In genomic region chr3:127802814-127803213, GRCm38 (mm10) we compare ENCODE assay signal across 11 mouse cellular contexts. TPM values are rescaled to one million over a fixed set of nuclear protein-coding genes. Genes with fewer than 3 reads are reported as not detected.
DNase-seq lines count a peak whose midpoint lies in the region; ATAC-seq and TF ChIP-seq lines count a peak whose summit lies in the region.
"Had no signal": no experiment of that assay in that cellular context is flagged by ENCODE, and none has a peak within 500 bp of the region (broad histone marks: within the 10 kb centered on the region; RNA-seq: fewer than 3 reads in every experiment).

No protein-coding gene starts in this region.

- no peak overlapping the region; the same call in 1 of the 2 replicates for H3K4me3 ChIP-seq in kidney, adult 2 months (ENCODE audit: insufficient read depth, low read depth, low read length)
- H3K4me3 ChIP-seq: midbrain, embryonic 15.5 days had no signal

- no peaks in the 10 kb centered on the region for H3K4me1 ChIP-seq in kidney, adult 2 months (ENCODE audit: control insufficient read depth, insufficient read depth, low read length)
- H3K4me1 ChIP-seq: midbrain, embryonic 15.5 days had no signal

- no peaks in the 10 kb centered on the region for H3K27me3 ChIP-seq in kidney, adult 2 months (replicated peaks; ENCODE audit: control insufficient read depth, insufficient read depth, low read length)
- H3K27me3 ChIP-seq: midbrain, embryonic 15.5 days had no signal

- TF ChIP-seq CTCF in kidney, adult 2 months (conservative IDR thresholded peaks at IDR 0.05; ENCODE audit: insufficient read depth, insufficient read length, low read depth, low read length) = no peak

- 33% methylated on average over 8 of the region's 8 CpGs for WGBS in kidney, adult 2 months

- no peak for TF ChIP-seq POLR2A in kidney, adult 2 months (IDR thresholded peaks at IDR 0.05; ENCODE audit: low read depth, low read length)

- DNase-seq in adrenal gland, adult 2 months = peak; percentile 53
- DNase-seq in adrenal gland, postnatal 25 days = no peak
- peak; percentile 39 for DNase-seq in kidney, adult 2 months
- DNase-seq in kidney, postnatal 25 days = no peak
- peak; percentile 25 to 36 for DNase-seq in right cerebral cortex, adult 2 months (ENCODE audit: low spot score in 2 of 2)
- DNase-seq in right cerebral cortex, postnatal 10 days (ENCODE audit: low spot score in 2 of 2) = no peak
- no peak for DNase-seq in lung, postnatal 36 days
- DNase-seq: cerebellum, adult 9-11 months; thymus, postnatal 14 days had no signal

- no peaks in the 10 kb centered on the region for H3K36me3 ChIP-seq in kidney, adult 2 months (ENCODE audit: control insufficient read depth, insufficient read depth, low read length)

- no peak overlapping the region; the same call in 1 of the 2 replicates for H3K27ac ChIP-seq in kidney, adult 2 months (ENCODE audit: insufficient read depth, low read depth, low read length)
- H3K27ac ChIP-seq: midbrain, embryonic 15.5 days had no signal

- no peak for ATAC-seq in monocyte, adult 5-6 weeks (replicated peaks; ENCODE audit: insufficient number of reproducible peaks, low FRiP score, low TSS enrichment, poor library complexity, severe bottlenecking)
- ATAC-seq: midbrain, embryonic 15.5 days had no signal

RNA-seq across cellular contexts. Expression of gene Tifa, which starts 13.2 kb away (rescaled TPM):
- 1 to 10 TPM; 3.4 to 6.5 TPM for total RNA-seq in adrenal gland, adult 2 months (2021)
- polyA plus RNA-seq in adrenal gland, adult 2 months (2012; rRNA removed) = 16.4 and 23.6 TPM in 2 replicates
- total RNA-seq in adrenal gland, postnatal 25 days (2021) = 2.7 and 3.5 TPM in 2 replicates
- 2.9 and 4.1 TPM in 2 replicates for polyA plus RNA-seq in kidney, adult 2 months (2012; rRNA removed)
- total RNA-seq in monocyte, adult 5-6 weeks (2017) = 45.9 to 101 TPM (median 98.0 TPM) in 3 replicates

RNA-seq across cellular contexts. Expression of gene Alpk1, which starts 22.5 kb away (rescaled TPM):
- total RNA-seq in adrenal gland, adult 2 months (2021) = 1 to 10 TPM; 6.8 to 9.2 TPM
- 0.75 and 1.2 TPM in 2 replicates for polyA plus RNA-seq in adrenal gland, adult 2 months (2012; rRNA removed)
- total RNA-seq in adrenal gland, postnatal 25 days (2021) = 10.0 and 12.1 TPM in 2 replicates
- 1.4 and 2.1 TPM in 2 replicates for polyA plus RNA-seq in kidney, adult 2 months (2012; rRNA removed)
- total RNA-seq in monocyte, adult 5-6 weeks (2017) = 26.1 to 44.3 TPM (median 26.9 TPM) in 3 replicates

RNA-seq across cellular contexts. Expression of gene Ap1ar, which starts 34.5 kb away (rescaled TPM):
- total RNA-seq in adrenal gland, adult 2 months (2021) = 10 to 100 TPM; 28.3 to 34.2 TPM
- polyA plus RNA-seq in adrenal gland, adult 2 months (2012; rRNA removed) = 20.9 and 24.4 TPM in 2 replicates
- 35.7 and 40.3 TPM in 2 replicates for total RNA-seq in adrenal gland, postnatal 25 days (2021)
- polyA plus RNA-seq in kidney, adult 2 months (2012; rRNA removed) = 36.7 and 37.1 TPM in 2 replicates
- 41.8 to 59.6 TPM (median 48.1 TPM) in 3 replicates for total RNA-seq in monocyte, adult 5-6 weeks (2017)

Comparison
In these comparisons a context has a peak if more than half of its experiments do, and no peak if none do; other contexts are left out.
1. DNase-seq: peak in adrenal gland, adult 2 months (single experiment), kidney, adult 2 months (single experiment) and right cerebral cortex, adult 2 months (2 of 2); none in adrenal gland, postnatal 25 days (single experiment), kidney, postnatal 25 days (0 of 2), right cerebral cortex, postnatal 10 days (0 of 2) and lung, postnatal 36 days (single experiment).